22 mouse cellular contexts compared by ENCODE assay signal in the genomic region with DNA sequence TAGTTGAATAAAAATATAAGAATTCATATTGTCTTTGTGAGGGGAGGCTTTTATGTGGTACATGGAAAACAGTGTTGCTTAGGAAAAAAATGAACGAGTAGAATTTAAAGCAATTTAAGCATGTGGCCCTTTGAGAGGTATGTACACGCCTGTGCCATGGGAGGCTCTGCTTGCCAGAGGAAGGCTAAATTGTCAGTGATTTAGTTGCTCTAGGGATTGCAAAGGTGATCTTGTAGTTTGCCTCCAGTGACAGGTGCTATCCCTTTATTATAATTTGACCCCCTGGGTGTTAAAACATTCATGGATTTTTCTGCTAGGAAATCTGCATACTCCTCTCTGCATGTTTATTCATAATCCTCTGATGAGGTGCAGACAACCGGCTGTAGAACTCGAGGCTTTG.
DNase-seq lines count a peak whose midpoint lies in the region; ATAC-seq lines count a peak whose summit lies in the region.
"Had no signal": no experiment of that assay in that cellular context is flagged by ENCODE, and none has a peak within 500 bp of the region (broad histone marks: within the 10 kb centered on the region; RNA-seq: fewer than 3 reads in every experiment).

No protein-coding gene starts in this region.

- H3K9me3 ChIP-seq in hindbrain, embryonic 12.5 days (replicated peaks), result no peaks in the 10 kb centered on the region
- no peaks in the 10 kb centered on the region for H3K9me3 ChIP-seq in hindbrain, embryonic 16.5 days (ENCODE audit: control insufficient read depth, low read length)
- no peaks in the 10 kb centered on the region for H3K9me3 ChIP-seq in neural tube, embryonic 11.5 days (ENCODE audit: control insufficient read depth, low read length)
- no peaks in the 10 kb centered on the region for H3K9me3 ChIP-seq in midbrain, embryonic 15.5 days
- H3K9me3 ChIP-seq: embryonic facial prominence, embryonic 15.5 days; forebrain, embryonic 10.5 days; heart, embryonic 15.5 days had no signal

- H3K27ac ChIP-seq in hindbrain, embryonic 12.5 days, result no peak overlapping the region
- no peak overlapping the region for H3K27ac ChIP-seq in hindbrain, embryonic 16.5 days (ENCODE audit: low read depth, low read length)
- H3K27ac ChIP-seq in neural tube, embryonic 11.5 days (ENCODE audit: low read depth, low read length), result no peak overlapping the region
- H3K27ac ChIP-seq in midbrain, embryonic 15.5 days, result 0 out of 2 replicates have a peak overlapping the region, but pooled peaks have one; percentile 15
- H3K27ac ChIP-seq: embryonic facial prominence, embryonic 15.5 days; forebrain, embryonic 10.5 days; heart, adult 2 months; heart, embryonic 15.5 days had no signal

- no peak overlapping the region for H3K4me2 ChIP-seq in hindbrain, embryonic 12.5 days (replicated peaks)
- H3K4me2 ChIP-seq in hindbrain, embryonic 16.5 days (ENCODE audit: low read length), result no peak overlapping the region
- no peak overlapping the region for H3K4me2 ChIP-seq in neural tube, embryonic 11.5 days (ENCODE audit: low read depth)
- no peak overlapping the region for H3K4me2 ChIP-seq in midbrain, embryonic 15.5 days
- H3K4me2 ChIP-seq: embryonic facial prominence, embryonic 15.5 days; heart, embryonic 11.5 days; heart, embryonic 15.5 days had no signal

- H3K4me3 ChIP-seq in hindbrain, embryonic 12.5 days, result no peak overlapping the region
- H3K4me3 ChIP-seq in hindbrain, embryonic 16.5 days (ENCODE audit: low read length), result no peak overlapping the region
- H3K4me3 ChIP-seq in neural tube, embryonic 11.5 days (ENCODE audit: low read depth, low read length), result no peak overlapping the region
- H3K4me3 ChIP-seq in midbrain, embryonic 15.5 days, result no peak overlapping the region
- H3K4me3 ChIP-seq: embryonic facial prominence, embryonic 15.5 days; erythroblast, embryonic 14.5 days; forebrain, embryonic 10.5 days; heart, adult 2 months; heart, embryonic 15.5 days had no signal

- no peaks in the 10 kb centered on the region for H3K36me3 ChIP-seq in hindbrain, embryonic 12.5 days
- no peaks in the 10 kb centered on the region for H3K36me3 ChIP-seq in hindbrain, embryonic 16.5 days (ENCODE audit: control insufficient read depth, insufficient read depth, low read length)
- H3K36me3 ChIP-seq in neural tube, embryonic 11.5 days (ENCODE audit: control insufficient read depth, insufficient read depth, low read length), result no peaks in the 10 kb centered on the region
- no peaks in the 10 kb centered on the region for H3K36me3 ChIP-seq in midbrain, embryonic 15.5 days (replicated peaks)
- H3K36me3 ChIP-seq: embryonic facial prominence, embryonic 15.5 days; forebrain, embryonic 10.5 days; heart, embryonic 15.5 days had no signal

- 55% methylated on average over 4 of the region's 4 CpGs for WGBS in hindbrain, embryonic 12.5 days
- WGBS in hindbrain, embryonic 16.5 days, result 42% methylated on average over 4 of the region's 4 CpGs
- 82% methylated on average over 4 of the region's 4 CpGs for WGBS in neural tube, embryonic 11.5 days
- 43% methylated on average over 4 of the region's 4 CpGs for WGBS in midbrain, embryonic 15.5 days

- DNase-seq in neural tube, embryonic 11.5 days (ENCODE audit: low spot score), result no peak
- DNase-seq in neural tube, embryonic 10.5 days (ENCODE audit: extremely low spot score, low spot score), result no peak
- no peak for DNase-seq in adipocyte (ENCODE audit: low spot score)
- no peak for DNase-seq in cerebellum, adult 11-12 months
- DNase-seq: adrenal gland, adult 8-10 months; cerebellum, adult 18-20 months; cerebellum, adult 9-11 months; cerebellum, postnatal 36 days; gastrocnemius, postnatal 14 days; heart, adult 2 months; heart, postnatal 14 days; kidney, adult 11 months had no signal

- no peaks in the 10 kb centered on the region for H3K4me1 ChIP-seq in hindbrain, embryonic 12.5 days
- H3K4me1 ChIP-seq in hindbrain, embryonic 16.5 days (ENCODE audit: control insufficient read depth, insufficient read depth, low read depth, low read length), result no peaks in the 10 kb centered on the region
- no peaks in the 10 kb centered on the region for H3K4me1 ChIP-seq in neural tube, embryonic 11.5 days (ENCODE audit: control insufficient read depth, insufficient read depth, low read length)
- peaks cover 3% of the 10 kb centered on the region; the same call in 1 of the 2 replicates for H3K4me1 ChIP-seq in midbrain, embryonic 15.5 days
- H3K4me1 ChIP-seq: embryonic facial prominence, embryonic 15.5 days; forebrain, embryonic 10.5 days; heart, embryonic 15.5 days had no signal

- H3K9ac ChIP-seq in hindbrain, embryonic 12.5 days, result no peak overlapping the region
- H3K9ac ChIP-seq in hindbrain, embryonic 16.5 days (ENCODE audit: low read depth, low read length), result no peak overlapping the region
- no peak overlapping the region for H3K9ac ChIP-seq in neural tube, embryonic 11.5 days (ENCODE audit: low read length)
- H3K9ac ChIP-seq in midbrain, embryonic 15.5 days, result no peak overlapping the region
- H3K9ac ChIP-seq: embryonic facial prominence, embryonic 15.5 days; heart, embryonic 15.5 days had no signal

- H3K27me3 ChIP-seq in hindbrain, embryonic 12.5 days, result no peaks in the 10 kb centered on the region
- no peaks in the 10 kb centered on the region for H3K27me3 ChIP-seq in hindbrain, embryonic 16.5 days (replicated peaks; ENCODE audit: control insufficient read depth, insufficient read depth, low read length)
- H3K27me3 ChIP-seq in neural tube, embryonic 11.5 days (ENCODE audit: control insufficient read depth, insufficient read depth, low read length), result no peaks in the 10 kb centered on the region
- no peaks in the 10 kb centered on the region for H3K27me3 ChIP-seq in midbrain, embryonic 15.5 days (replicated peaks)
- H3K27me3 ChIP-seq: embryonic facial prominence, embryonic 15.5 days; heart, embryonic 15.5 days had no signal

- ATAC-seq in hindbrain, embryonic 12.5 days (ENCODE audit: low FRiP score), result peak; percentile 84
- no peak for ATAC-seq in hindbrain, embryonic 16.5 days
- ATAC-seq in neural tube, embryonic 11.5 days (ENCODE audit: insufficient read depth, low FRiP score, low TSS enrichment), result 0 out of 2 replicates have a peak, but pooled peaks have one; percentile 31
- no peak; the same call in 1 of the 2 replicates for ATAC-seq in midbrain, embryonic 15.5 days (replicated peaks)
- ATAC-seq: forebrain, embryonic 16.5 days; inflammation-experienced regulatory T-cells, adult 6 months had no signal

Comparison
In these comparisons a context has a peak if more than half of its experiments do, and no peak if none do; other contexts are left out.
1. ATAC-seq: peak in hindbrain, embryonic 12.5 days (single experiment) and neural tube, embryonic 11.5 days (single experiment); none in hindbrain, embryonic 16.5 days (single experiment) and midbrain, embryonic 15.5 days (single experiment).